Mouse (Mus musculus) MEL (cell line): ENCODE measurements around the gene Ak4. TPM values are rescaled to one million over a fixed set of nuclear protein-coding genes. Genes with fewer than 3 reads are reported as not detected.

Source experiments
- DNase-seq: peaks from one replicate; pipeline ENCODE4 v3.0.0; 2011; ENCODE audit warnings: low read depth, low spot score
- H3K27ac ChIP-seq: 2 replicates; pipeline ENCODE4 v1.5.1; 2012; ENCODE audit warnings: low read depth, mild to moderate bottlenecking, control low read depth, low read length, moderate library complexity; ENCODE audit not compliant: control insufficient read depth
- H3K27me3 ChIP-seq, 2 experiments: fragments of 150-350 bp in 1 of 2; sonication (generic) in 1 of 2; 2 replicates each; pipeline ENCODE4 v1.6.1; 2012; ENCODE audit warnings: low read length in 2 of 2, mild to moderate bottlenecking in 2 of 2, improper control_type of control experiment in 1 of 2, moderate library complexity in 1 of 2; ENCODE audit not compliant: insufficient read depth in 2 of 2, control insufficient read depth in 1 of 2
- H3K36me3 ChIP-seq, 2 experiments: 2 replicates each; pipeline ENCODE4 v1.6.1; 2012 to 2014; ENCODE audit warnings: low read length in 2 of 2, improper control_type of control experiment in 1 of 2, inconsistent platforms in 1 of 2, mild to moderate bottlenecking in 1 of 2; ENCODE audit not compliant: insufficient read depth in 2 of 2, control insufficient read depth in 1 of 2
- H3K4me1 ChIP-seq, 2 experiments: fragments of 150-350 bp in 1 of 2; sonication (generic) in 1 of 2; 2 replicates each; pipeline ENCODE4 v1.6.1; 2012; ENCODE audit warnings: low read length in 2 of 2, improper control_type of control experiment in 1 of 2, mild to moderate bottlenecking in 1 of 2; ENCODE audit not compliant: insufficient read depth in 2 of 2, control insufficient read depth in 1 of 2
- H3K4me3 ChIP-seq, 2 experiments: fragments of 150-350 bp in 1 of 2; sonication (generic) in 1 of 2; 2 replicates each; pipeline ENCODE4 v1.5.1; 2012; ENCODE audit warnings: low read depth in 2 of 2, low read length in 2 of 2, mild to moderate bottlenecking in 2 of 2, moderate library complexity in 2 of 2, control low read depth in 1 of 2, improper control_type of control experiment in 1 of 2; ENCODE audit not compliant: control insufficient read depth in 1 of 2, insufficient read depth in 1 of 2
- H3K79me2 ChIP-seq: 2 replicates; pipeline ENCODE4 v1.6.1; 2012; ENCODE audit warnings: mild to moderate bottlenecking, low read length, moderate library complexity; ENCODE audit not compliant: control insufficient read depth, poor library complexity, insufficient read depth
- H3K9ac ChIP-seq: 2 replicates; pipeline ENCODE4 v1.6.1; 2012; ENCODE audit warnings: low read depth, mild to moderate bottlenecking, control low read depth, low read length, moderate library complexity; ENCODE audit not compliant: control insufficient read depth, poor library complexity, severe bottlenecking
- H3K9me3 ChIP-seq: fragments of 150-350 bp; sonication (generic); replicated peaks from 2 replicates; pipeline ENCODE4 v1.6.1; 2012; ENCODE audit warnings: mild to moderate bottlenecking, low read length, improper control_type of control experiment, moderate library complexity; ENCODE audit not compliant: insufficient read depth
- BHLHE40 ChIP-seq: IDR thresholded peaks from 2 replicates; pipeline ENCODE4 v1.6.1; 2012; ENCODE audit warnings: low read depth, mild to moderate bottlenecking, inconsistent platforms, low read length, improper control_type of control experiment, borderline replicate concordance
- CHD2 ChIP-seq: IDR thresholded peaks from 2 replicates; pipeline ENCODE4 v1.6.1; 2011; ENCODE audit warnings: low read length, improper control_type of control experiment
- E2F4 ChIP-seq: IDR thresholded peaks from 2 replicates; pipeline ENCODE4 v1.6.1; 2011; ENCODE audit warnings: low read depth, low read length, improper control_type of control experiment, borderline replicate concordance
- ELF1 ChIP-seq: IDR thresholded peaks from 2 replicates; pipeline ENCODE4 v1.6.1; 2014; ENCODE audit warnings: low read depth, mild to moderate bottlenecking, inconsistent platforms, low read length, improper control_type of control experiment, moderate library complexity
- EP300 ChIP-seq, 2 experiments: IDR thresholded peaks; 2 replicates each; pipeline ENCODE4 v1.6.1; 2011; ENCODE audit warnings: improper control_type of control experiment in 2 of 2, low read length in 2 of 2, low read depth in 1 of 2, mild to moderate bottlenecking in 1 of 2
- GABPA ChIP-seq: IDR thresholded peaks from 2 replicates; pipeline ENCODE4 v1.6.1; 2012; ENCODE audit warnings: low read depth, mild to moderate bottlenecking, inconsistent platforms, low read length, improper control_type of control experiment, moderate library complexity
- HCFC1 ChIP-seq: IDR thresholded peaks from 2 replicates; pipeline ENCODE4 v1.6.1; 2012; ENCODE audit warnings: low read depth, mild to moderate bottlenecking, inconsistent platforms, low read length, improper control_type of control experiment, moderate library complexity
- JUND ChIP-seq: IDR thresholded peaks from 2 replicates; pipeline ENCODE4 v1.6.1; 2011; ENCODE audit warnings: low read depth, mild to moderate bottlenecking, improper control_type of control experiment, low read length
- MAFK ChIP-seq: IDR thresholded peaks from 2 replicates; pipeline ENCODE4 v1.6.1; 2011; ENCODE audit warnings: low read depth, mild to moderate bottlenecking, low read length, improper control_type of control experiment, borderline replicate concordance
- MAX ChIP-seq: IDR thresholded peaks from 2 replicates; pipeline ENCODE4 v1.6.1; 2011; ENCODE audit warnings: low read length, improper control_type of control experiment
- MEF2A ChIP-seq: IDR thresholded peaks from 2 replicates; pipeline ENCODE4 v1.6.1; 2014; ENCODE audit warnings: low read depth, mild to moderate bottlenecking, inconsistent platforms, low read length, improper control_type of control experiment; ENCODE audit not compliant: poor library complexity, insufficient replicate concordance, severe bottlenecking; ENCODE audit errors: extremely low read depth
- MYC ChIP-seq: IDR thresholded peaks from 2 replicates; pipeline ENCODE4 v1.6.1; 2011; ENCODE audit warnings: low read depth, mild to moderate bottlenecking, low read length, improper control_type of control experiment, moderate library complexity
- NELFE ChIP-seq: IDR thresholded peaks from 2 replicates; pipeline ENCODE4 v1.6.1; 2011; ENCODE audit warnings: low read depth, low read length, improper control_type of control experiment
- POLR2A ChIP-seq, 2 experiments: IDR thresholded peaks; 2 replicates each; pipeline ENCODE4 v1.6.1; 2011 to 2012; ENCODE audit warnings: low read length in 2 of 2, mild to moderate bottlenecking in 2 of 2, control low read depth in 1 of 2, improper control_type of control experiment in 1 of 2, low read depth in 1 of 2, moderate library complexity in 1 of 2; ENCODE audit not compliant: control insufficient read depth in 1 of 2, insufficient read depth in 1 of 2, poor library complexity in 1 of 2
- SMC3 ChIP-seq: IDR thresholded peaks from 2 replicates; pipeline ENCODE4 v1.6.1; 2011; ENCODE audit warnings: low read depth, low read length, improper control_type of control experiment
- TCF12 ChIP-seq: IDR thresholded peaks from 2 replicates; pipeline ENCODE4 v1.6.1; 2014; ENCODE audit warnings: low read depth, mild to moderate bottlenecking, inconsistent platforms, low read length, improper control_type of control experiment, moderate library complexity
- USF1 ChIP-seq: IDR thresholded peaks from 2 replicates; pipeline ENCODE4 v1.6.1; 2014; ENCODE audit warnings: low read depth, mild to moderate bottlenecking, inconsistent platforms, low read length, improper control_type of control experiment, moderate library complexity
- USF2 ChIP-seq, 2 experiments: IDR thresholded peaks; 2 replicates each; pipeline ENCODE4 v1.6.1; 2011 to 2012; ENCODE audit warnings: improper control_type of control experiment in 2 of 2, low read length in 2 of 2, borderline replicate concordance in 1 of 2, inconsistent platforms in 1 of 2, low read depth in 1 of 2, mild to moderate bottlenecking in 1 of 2; ENCODE audit not compliant: insufficient read depth in 1 of 2
- ZC3H11A ChIP-seq: IDR thresholded peaks from 2 replicates; pipeline ENCODE4 v1.6.1; 2012; ENCODE audit warnings: low read depth, mild to moderate bottlenecking, inconsistent platforms, low read length, improper control_type of control experiment
- polyA plus RNA-seq, 2 experiments: library from polyadenylated mRNA; stranded (reverse) in 1 of 2; unstranded in 1 of 2; fragments of >175 nt in 1 of 2; fragments of >200 nt in 1 of 2; gene quantifications; 2 replicates each; pipeline versions ENCODE4 v1.2.1 to v1.2.4; 2012; ENCODE audit warnings: low replicate concordance in 2 of 2, low read depth in 1 of 2; ENCODE audit not compliant: insufficient read length in 2 of 2, insufficient read depth in 1 of 2, missing spikeins in 1 of 2
- total RNA-seq: library from RNA; depleted of rRNA; stranded (reverse); fragments of 300-350 nt; gene quantifications from 2 replicates; pipeline ENCODE4 v1.2.3, GENCODE M21; 2012

Ak4 gene
- total and polyA plus RNA-seq, 3 experiments, result 18.3 to 25.4 TPM; not detected in 1

DNA sequence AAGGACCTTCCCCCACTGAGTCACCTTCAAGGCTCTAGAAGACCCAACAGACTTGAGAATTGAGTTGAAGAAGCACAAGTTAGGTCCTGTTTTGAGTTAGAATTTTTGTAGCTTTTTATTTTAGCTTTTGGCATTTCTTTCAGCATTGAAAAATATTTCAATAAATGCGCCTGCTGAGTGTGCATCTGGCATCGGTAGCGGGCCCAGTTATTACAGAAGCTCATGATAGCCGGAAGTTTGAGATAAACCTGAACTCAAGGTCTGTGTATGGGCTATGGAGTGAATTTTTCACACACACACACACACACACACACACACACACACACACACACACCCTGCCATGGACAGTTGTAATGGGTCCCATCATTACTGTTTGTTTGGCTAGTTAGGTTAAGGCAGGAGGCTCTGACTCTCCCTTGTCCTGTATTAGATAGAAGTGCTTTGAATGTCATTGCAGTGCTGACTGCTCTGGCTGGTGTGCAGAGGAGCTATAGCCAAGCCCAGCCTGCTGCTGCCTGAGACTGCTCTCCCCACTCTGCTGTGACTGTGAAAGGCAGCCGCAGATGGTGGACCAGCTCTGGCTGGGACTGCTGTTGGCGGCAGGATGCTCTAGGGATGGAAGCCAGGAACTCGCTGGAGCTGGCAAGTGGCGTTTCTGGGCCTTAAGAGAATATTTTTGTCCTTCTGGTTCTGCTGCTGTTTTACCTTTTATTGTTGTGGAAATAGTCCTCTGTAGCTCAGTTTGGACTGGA is 17.9 kb downstream of the Ak4 start:
- H3K27me3 ChIP-seq, result no peaks in the 10 kb centered on the region
- peaks cover 0 to 6% of the 10 kb centered on the region in 2 experiments; a peak in 2 of 4 replicates for H3K36me3 ChIP-seq
- no peaks in the 10 kb centered on the region for H3K9me3 ChIP-seq
- DNase-seq, result no peak
- 0 out of 2 replicates have a peak, but pooled peaks cover 3% of the 10 kb centered on the region for H3K79me2 ChIP-seq
- H3K4me3 ChIP-seq, result no peak overlapping the region
- H3K27ac ChIP-seq, result no peak overlapping the region
- H3K4me1 ChIP-seq, result peaks cover 3 to 12% of the 10 kb centered on the region in 2 experiments; a peak in 3 of 4 replicates
- no peak for TF ChIP-seq NELFE
- no peak for TF ChIP-seq MYC
- no peak overlapping the region for H3K9ac ChIP-seq

DNA sequence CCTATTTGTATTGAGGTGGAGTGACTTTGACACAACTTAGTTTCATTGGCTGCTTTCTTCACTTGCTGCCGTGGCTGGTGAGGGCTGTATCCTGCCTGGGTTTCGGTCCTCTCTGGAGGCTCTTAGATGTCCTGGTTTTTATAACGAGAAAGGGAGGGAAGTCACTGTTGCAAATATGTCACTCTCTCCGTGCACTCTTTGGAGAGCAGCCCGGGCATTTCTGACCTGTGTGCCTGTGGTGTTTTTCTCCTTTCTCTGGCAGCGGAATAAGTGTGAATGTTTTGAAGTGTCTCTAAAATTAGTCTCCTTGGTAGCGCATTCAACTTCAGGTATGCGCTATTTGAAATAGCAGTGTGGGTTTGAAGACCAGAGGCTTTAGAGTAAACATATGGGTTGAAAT is 19.2 kb downstream of the Ak4 start:
- Histone ChIP-seq H3K36me3 (peaks cover 0 to 8% of the 10 kb centered on the region in 2 experiments; a peak in 2 of 4 replicates), H3K4me1 (peaks cover 3 to 12% of the 10 kb centered on the region in 2 experiments; a peak in 3 of 4 replicates), H3K4me3 (no peak overlapping the region), H3K79me2 (0 out of 2 replicates have a peak, but pooled peaks cover 3% of the 10 kb centered on the region), H3K9ac (no peak overlapping the region)
- TF ChIP-seq MAFK (no peak), HCFC1 (no peak), CHD2 (no peak), BHLHE40 (no peak), POLR2A (IDR thresholded peaks at IDR 0.05; ENCODE audit: control insufficient read depth in 1 of 2, insufficient read depth in 1 of 2, low read depth in 1 of 2, low read length in 2 of 2, poor library complexity in 1 of 2) (no peak), MAX (no peak), USF2 (IDR thresholded peaks at IDR 0.05; ENCODE audit: borderline replicate concordance in 1 of 2, insufficient read depth in 1 of 2, low read depth in 1 of 2, low read length in 2 of 2) (no peak), MEF2A (no peak), TCF12 (no peak), EP300 (IDR thresholded peaks at IDR 0.05; ENCODE audit: low read depth in 1 of 2, low read length in 2 of 2) (no peak), GABPA (no peak), SMC3 (no peak), JUND (no peak), USF1 (no peak), ZC3H11A (no peak), E2F4 (no peak), ELF1 (no peak), NELFE (no peak)
- TF ChIP-seq, all 39 proteins: peak for 0
- Histone ChIP-seq H3K27ac (no peak overlapping the region), H3K27me3 (no peaks in the 10 kb centered on the region), H3K9me3 (no peaks in the 10 kb centered on the region)
- DNase-seq, result no peak
